Mouse (Mus musculus): ENCODE results near the gene Gm20517.

DNA sequence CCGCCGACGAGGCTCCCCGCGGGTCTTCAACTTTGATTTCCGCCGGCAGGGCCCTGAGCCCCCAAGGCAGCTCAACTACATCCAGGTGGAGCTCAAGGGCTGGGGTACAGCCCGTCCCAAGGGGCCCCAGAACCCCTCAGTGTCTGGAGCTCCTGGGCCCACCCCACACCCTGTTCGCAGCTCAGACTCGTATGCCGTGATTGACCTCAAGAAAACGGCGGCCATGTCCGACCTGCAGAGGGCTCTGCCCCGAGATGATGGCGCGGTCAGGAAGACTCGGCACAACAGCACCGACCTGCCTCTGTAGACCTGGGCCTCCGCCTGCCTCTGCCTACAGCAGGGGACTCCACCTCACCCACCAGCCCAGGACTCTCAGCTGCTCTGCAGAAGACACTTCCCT, 92.2 kb downstream of the Gm20517 start:
- TF ChIP-seq CTCF (IDR thresholded peaks at IDR 0.05; ENCODE audit: low read depth) (no peak), EP300 (IDR thresholded peaks at IDR 0.05; ENCODE audit: low read depth) (no peak)
